Mouse (Mus musculus) forebrain, embryonic 16.5 days (tissue): ENCODE measurements around the gene Ccdc69. TPM values are rescaled to one million over a fixed set of nuclear protein-coding genes. Genes with fewer than 3 reads are reported as not detected.
"Not testable (repeated sequence)": the region's sequence is repeated elsewhere in the genome, so short reads cannot be mapped to it uniquely, and the experiment has no call there.

Source experiments
- ATAC-seq: fragments of 200-750 bp; cut with Nextera tagmentation; 2 replicates; pipeline ENCODE4 v1.8.0; 2017; ENCODE audit warnings: mild to moderate bottlenecking, moderate library complexity
- H3K27ac ChIP-seq: fragments of 300-500 bp; sonication (generic); 2 replicates; pipeline ENCODE4 v1.5.1; 2014; ENCODE audit warnings: low read length, control low read depth
- H3K27me3 ChIP-seq: fragments of 300-500 bp; sonication (generic); replicated peaks from 2 replicates; pipeline ENCODE4 v1.6.1; 2014; ENCODE audit warnings: low read length; ENCODE audit not compliant: control insufficient read depth, insufficient read depth
- H3K36me3 ChIP-seq: fragments of 300-500 bp; sonication (generic); 2 replicates; pipeline ENCODE4 v1.6.1; 2014; ENCODE audit not compliant: control insufficient read depth, insufficient read depth
- H3K4me1 ChIP-seq: fragments of 300-500 bp; sonication (generic); replicated peaks from 2 replicates; pipeline ENCODE4 v1.6.1; 2014; ENCODE audit warnings: low read length; ENCODE audit not compliant: control insufficient read depth, insufficient read depth
- H3K4me2 ChIP-seq: fragments of 300-500 bp; sonication (generic); 2 replicates; pipeline ENCODE4 v1.6.1; 2014; ENCODE audit warnings: mild to moderate bottlenecking, low read length, control low read depth
- H3K4me3 ChIP-seq: fragments of 300-500 bp; sonication (generic); replicated peaks from 2 replicates; pipeline ENCODE4 v1.5.1; 2014; ENCODE audit warnings: mild to moderate bottlenecking, low read length, control low read depth
- H3K9ac ChIP-seq: fragments of 300-500 bp; sonication (generic); replicated peaks from 2 replicates; pipeline ENCODE4 v1.6.1; 2014; ENCODE audit warnings: low read depth, low read length, control low read depth
- H3K9me3 ChIP-seq: fragments of 300-500 bp; sonication (generic); 2 replicates; pipeline ENCODE4 v1.6.1; 2016; ENCODE audit warnings: low read length; ENCODE audit not compliant: control insufficient read depth
- WGBS: fragments of 180-500 bp; shearing (Covaris S2); extraction: QIAGEN DNeasy Blood & Tissue Kit; methylation state at CpG from one replicate; pipeline ENCODE4 v1.1.7; 2014; 5-methylcytosine and 5-hydroxymethylcytosine counted together
- polyA plus RNA-seq: library from polyadenylated mRNA; unstranded; fragments of >200 nt; fragmentation: Nextera tagmentation; extraction: Ambion mirVana; gene quantifications from 2 replicates; pipeline ENCODE4 v1.2.1, GENCODE M21; 2015

The Ccdc69 gene
- polyA plus RNA-seq, 1 experiment from 2014 or later = 0.29 TPM

DNA sequence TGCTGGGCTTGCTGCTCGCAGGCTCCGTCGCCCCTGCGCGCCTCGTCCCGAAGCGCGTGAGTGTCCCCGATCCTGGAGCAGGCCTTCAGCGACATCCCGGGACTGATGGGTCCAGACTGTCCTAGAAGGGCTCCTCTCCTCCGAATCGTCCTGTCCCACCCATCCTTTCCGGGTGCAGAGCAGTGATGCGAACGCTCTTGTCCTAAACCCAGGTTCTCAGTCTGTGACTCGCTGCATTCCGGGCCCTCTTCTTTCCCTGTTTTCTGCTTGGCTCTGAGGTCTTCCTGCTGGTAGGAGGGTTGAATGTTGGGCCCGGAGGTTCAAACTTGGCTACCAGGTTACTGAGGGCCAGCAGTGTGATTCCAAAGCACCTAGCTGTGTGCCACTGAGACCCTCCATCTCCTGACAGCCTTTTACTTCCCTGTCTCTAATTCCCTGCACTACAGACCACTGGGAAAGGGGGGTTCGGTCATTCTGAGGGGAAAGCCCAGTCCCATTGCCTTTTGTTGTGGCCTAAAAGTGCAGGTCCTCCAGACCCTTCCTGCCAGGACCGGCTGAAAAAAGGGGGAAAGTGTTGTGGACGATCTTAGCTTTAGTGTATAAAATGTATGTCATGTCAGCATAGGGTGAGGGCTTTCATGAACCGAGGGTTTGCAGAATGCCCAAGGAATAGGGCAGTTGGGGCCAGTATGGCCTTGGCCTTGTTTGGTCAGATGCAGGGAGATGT lies 20.4 kb upstream of the Ccdc69 start:
- no peak for ATAC-seq
- H3K4me1 ChIP-seq = peaks cover 14% of the 10 kb centered on the region
- peak overlapping the region; percentile 74 for H3K4me2 ChIP-seq
- no peaks in the 10 kb centered on the region for H3K27me3 ChIP-seq
- 11% methylated on average over 24 of the region's 24 CpGs for WGBS
- H3K9me3 ChIP-seq = no peaks in the 10 kb centered on the region
- peak overlapping the region; percentile 80 for H3K9ac ChIP-seq
- no peaks in the 10 kb centered on the region for H3K36me3 ChIP-seq
- peak overlapping the region; percentile 57 for H3K4me3 ChIP-seq
- peak overlapping the region; percentile 64 for H3K27ac ChIP-seq

DNA sequence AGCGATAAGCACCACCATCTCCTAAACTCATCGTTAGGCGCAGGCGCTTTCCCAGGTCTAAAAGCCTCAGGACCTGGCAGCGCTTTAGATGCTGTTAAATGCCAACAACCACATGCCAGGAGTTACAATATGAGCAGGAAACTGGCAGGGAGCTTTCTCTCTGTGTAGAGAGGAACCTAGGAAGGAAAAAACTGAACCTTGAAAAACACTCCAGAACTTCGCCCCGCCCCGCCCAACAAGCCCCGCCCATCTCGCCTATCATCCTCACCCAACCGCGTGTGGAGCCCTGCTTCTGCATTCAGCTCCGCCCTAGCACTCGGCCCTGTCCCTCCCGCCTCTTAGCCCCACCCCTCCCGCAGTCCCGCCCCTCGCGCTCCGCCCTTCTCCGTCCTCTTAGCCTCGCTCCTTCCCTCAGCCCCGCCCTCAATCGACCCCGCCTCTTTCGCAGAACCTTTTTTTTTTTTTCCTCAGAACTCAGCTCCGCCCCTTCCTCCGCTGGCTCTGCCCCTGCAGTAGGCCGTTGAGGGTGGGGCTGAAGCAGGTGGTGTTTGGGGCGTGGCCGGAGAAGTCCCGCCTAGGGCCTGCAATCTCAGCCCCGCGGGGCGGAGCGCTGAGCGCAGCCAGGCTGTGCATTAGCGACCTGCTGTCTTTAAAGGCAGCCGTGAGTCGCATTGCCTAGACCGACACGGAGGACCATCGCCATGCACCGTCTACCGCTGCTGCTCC lies 19.7 kb upstream of the Ccdc69 start, which contains the start of gene Gm2a:
TSS of gene Gm2a (plus strand) at position 653 of the 726 bp plus-strand sequence.
- Histone ChIP-seq H3K4me1 (peaks cover 14% of the 10 kb centered on the region), H3K4me2 (peak within 1 kb of the TSS; percentile 74), H3K9me3 (no peaks in the 10 kb centered on the region), H3K36me3 (no peaks in the 10 kb centered on the region), H3K27me3 (no peaks in the 10 kb centered on the region), H3K27ac (peak within 1 kb of the TSS; percentile 64), H3K4me3 (peak within 1 kb of the TSS; percentile 57), H3K9ac (peak within 1 kb of the TSS; percentile 80)
- 1% methylated on average over 42 of the region's 45 CpGs for WGBS
- ATAC-seq = peak; percentile 94

DNA sequence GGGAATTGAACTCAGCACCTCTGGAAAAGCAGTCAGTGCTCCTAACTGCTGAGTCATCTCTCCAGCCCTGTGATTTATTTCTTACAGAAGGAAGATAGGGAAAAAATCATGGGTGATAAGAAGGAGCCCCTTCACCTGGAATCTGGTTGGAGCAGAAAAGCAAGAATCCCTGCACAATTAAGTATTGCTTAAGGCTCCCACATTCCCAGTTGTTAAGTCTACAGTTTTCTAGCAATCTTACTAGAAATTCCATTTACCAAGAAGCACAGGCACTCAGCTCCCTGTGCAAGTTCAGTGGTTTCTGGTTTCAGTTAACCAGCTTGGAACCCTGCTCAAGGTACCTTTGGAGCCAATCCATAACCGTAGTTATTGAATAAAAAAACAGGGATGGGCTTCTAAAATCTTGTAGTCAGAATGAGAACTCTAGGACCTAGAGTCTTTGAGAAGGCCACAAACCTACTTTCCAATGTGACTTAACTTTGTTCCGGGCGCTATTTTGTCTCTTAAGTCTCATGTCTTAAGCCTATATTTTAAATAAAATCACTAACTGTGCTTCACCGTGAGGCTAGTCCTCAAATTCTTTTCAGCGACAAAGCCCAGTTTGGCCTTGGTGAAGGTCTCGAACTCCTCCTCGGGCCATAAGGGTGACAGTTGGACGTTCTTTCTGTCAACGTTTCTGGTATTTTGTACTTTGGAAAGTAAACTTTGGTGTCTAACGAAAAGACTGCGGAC lies 19.0 kb upstream of the Ccdc69 start:
- Histone ChIP-seq H3K36me3 (no peaks in the 10 kb centered on the region), H3K4me3 (peak overlapping the region; percentile 57), H3K4me1 (peaks cover 14% of the 10 kb centered on the region), H3K27me3 (no peaks in the 10 kb centered on the region), H3K9ac (no peak overlapping the region; the same call in 1 of the 2 replicates), H3K9me3 (no peaks in the 10 kb centered on the region), H3K4me2 (peak overlapping the region; percentile 74), H3K27ac (no peak overlapping the region)
- 40% methylated on average over 11 of the region's 11 CpGs for WGBS
- no peak for ATAC-seq

GRCm38 (mm10) chr11:55096296-55096695 lies 18.4 kb upstream of the Ccdc69 start:
- H3K4me2 ChIP-seq, H3K4me3 ChIP-seq, H3K27ac ChIP-seq, H3K9ac ChIP-seq, ATAC-seq, H3K9me3 ChIP-seq, H3K36me3 ChIP-seq, H3K27me3 ChIP-seq: not testable (repeated sequence)
- 75% methylated on average over 4 of the region's 4 CpGs for WGBS
- peaks cover 14% of the 10 kb centered on the region for H3K4me1 ChIP-seq

DNA sequence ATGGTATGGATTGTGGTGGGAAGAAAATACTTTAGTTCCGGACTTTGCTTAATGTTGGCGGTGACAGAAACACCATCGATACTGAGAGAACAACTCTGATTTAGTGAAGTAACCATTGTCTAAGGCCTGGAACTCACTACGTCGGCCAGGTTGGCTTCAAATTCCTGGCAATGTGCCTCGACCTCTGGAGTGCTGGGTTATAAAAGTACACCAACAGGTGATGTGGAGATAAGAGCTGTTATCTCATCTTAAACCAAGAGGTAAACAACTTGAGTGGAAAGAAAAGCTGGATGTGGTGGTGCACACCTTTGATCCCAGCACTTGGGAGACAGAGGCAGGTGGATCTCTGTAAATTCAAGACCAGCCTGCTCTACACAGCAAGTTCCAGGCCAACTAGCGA lies 15.2 kb upstream of the Ccdc69 start:
- Histone ChIP-seq H3K36me3 (no peaks in the 10 kb centered on the region), H3K4me1 (peaks cover 3% of the 10 kb centered on the region; the same call in 1 of the 2 replicates), H3K4me3 (no peak overlapping the region), H3K9me3 (no peaks in the 10 kb centered on the region), H3K4me2 (no peak overlapping the region), H3K27me3 (no peaks in the 10 kb centered on the region), H3K9ac (no peak overlapping the region), H3K27ac (no peak overlapping the region)
- ATAC-seq = no peak
- whole genome bisulfite sequencing = 85% methylated on average over 7 of the region's 7 CpGs

DNA sequence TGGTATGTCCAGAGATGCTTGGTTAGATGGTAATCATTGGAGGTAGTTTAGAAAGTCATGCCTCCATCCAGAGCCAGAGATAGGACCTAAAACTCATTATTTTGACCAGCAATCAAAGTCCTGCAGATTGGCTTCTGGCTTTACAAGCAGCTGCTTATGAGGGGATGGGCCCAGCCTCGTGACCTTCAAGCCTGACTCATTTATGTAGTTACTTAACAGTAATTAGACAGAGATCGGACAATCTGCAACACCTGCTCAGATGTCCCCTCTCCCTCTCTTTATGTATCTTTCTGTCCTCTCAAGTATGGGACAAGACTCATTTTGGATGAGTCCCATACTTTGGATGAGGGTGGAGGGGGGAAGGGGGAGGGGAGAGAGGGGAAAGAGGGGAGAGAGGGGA lies 12.0 kb upstream of the Ccdc69 start:
- 80% methylated on average over 2 of the region's 2 CpGs for WGBS

GRCm38 (mm10) chr11:55087006-55087405 lies 9.1 kb upstream of the Ccdc69 start:
- peak; percentile 54; the same call in 1 of the 2 replicates for ATAC-seq

More for the DNA sequence above, 12.0 kb upstream of the Ccdc69 start:
- Histone ChIP-seq H3K27me3 (no peaks in the 10 kb centered on the region), H3K4me3 (no peak overlapping the region), H3K36me3 (no peaks in the 10 kb centered on the region), H3K27ac (no peak overlapping the region), H3K4me2 (no peak overlapping the region), H3K9ac (no peak overlapping the region), H3K4me1 (no peaks in the 10 kb centered on the region), H3K9me3 (no peaks in the 10 kb centered on the region)
- no peak for ATAC-seq

DNA sequence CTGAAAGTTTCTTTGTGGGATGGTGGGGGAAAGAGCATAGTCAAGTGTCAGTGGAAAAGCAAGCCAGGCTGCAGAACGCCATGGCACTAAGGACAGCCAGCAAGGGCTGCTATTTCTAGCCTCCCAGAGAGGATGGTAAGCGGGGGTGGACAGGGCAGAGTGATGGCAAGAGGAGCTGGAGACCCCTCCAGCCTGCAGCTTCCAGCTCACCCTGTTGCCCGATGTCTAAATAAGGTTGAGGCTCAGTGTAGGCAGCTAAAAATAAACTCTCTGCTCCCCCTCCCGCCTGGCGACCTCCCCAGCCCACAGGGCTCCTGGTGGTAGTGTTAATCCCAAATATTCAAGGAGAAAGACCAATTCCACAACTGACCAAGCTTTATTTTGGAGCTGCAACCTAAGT lies 7.5 kb upstream of the Ccdc69 start:
- Histone ChIP-seq H3K9me3 (no peaks in the 10 kb centered on the region), H3K36me3 (no peaks in the 10 kb centered on the region), H3K9ac (no peak overlapping the region), H3K4me1 (no peaks in the 10 kb centered on the region), H3K27me3 (no peaks in the 10 kb centered on the region), H3K27ac (no peak overlapping the region), H3K4me3 (no peak overlapping the region), H3K4me2 (no peak overlapping the region)
- WGBS = 60% methylated on average over 5 of the region's 5 CpGs
- ATAC-seq = no peak

More at GRCm38 (mm10) chr11:55087006-55087405, 9.1 kb upstream of the Ccdc69 start:
- no peaks in the 10 kb centered on the region for H3K9me3 ChIP-seq
- H3K27me3 ChIP-seq = no peaks in the 10 kb centered on the region
- no peaks in the 10 kb centered on the region for H3K4me1 ChIP-seq
- H3K27ac ChIP-seq = no peak overlapping the region
- no peak overlapping the region for H3K9ac ChIP-seq
- whole genome bisulfite sequencing = 3% methylated on average over 10 of the region's 10 CpGs
- no peak overlapping the region for H3K4me3 ChIP-seq
- H3K4me2 ChIP-seq = no peak overlapping the region
- no peaks in the 10 kb centered on the region for H3K36me3 ChIP-seq

DNA sequence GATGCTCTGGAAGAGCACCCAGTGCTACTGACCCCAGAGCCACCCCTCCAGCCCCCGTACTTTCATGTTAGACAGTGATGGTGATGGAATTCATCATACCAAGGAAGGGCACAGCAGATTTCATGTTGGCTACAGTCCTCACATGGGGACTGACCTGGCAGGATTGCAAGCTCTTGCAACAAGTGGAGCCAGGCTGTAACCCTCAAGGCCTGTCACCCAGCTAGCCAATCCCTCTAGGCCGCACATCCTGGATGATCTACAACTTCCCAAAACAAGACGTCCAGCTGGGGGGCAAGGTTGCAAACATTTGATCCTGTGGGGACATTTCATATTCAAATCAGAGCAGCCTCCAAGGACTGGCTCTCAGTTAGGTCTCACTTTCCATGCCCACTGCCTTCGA lies 6.7 kb upstream of the Ccdc69 start:
- WGBS = 73% methylated on average over 4 of the region's 4 CpGs
- no peak for ATAC-seq
- no peaks in the 10 kb centered on the region for H3K9me3 ChIP-seq
- H3K4me3 ChIP-seq = no peak overlapping the region
- no peak overlapping the region for H3K4me2 ChIP-seq
- no peaks in the 10 kb centered on the region for H3K4me1 ChIP-seq
- H3K9ac ChIP-seq = no peak overlapping the region
- no peaks in the 10 kb centered on the region for H3K36me3 ChIP-seq
- H3K27ac ChIP-seq = no peak overlapping the region
- no peaks in the 10 kb centered on the region for H3K27me3 ChIP-seq
